Mouse (Mus musculus) gastrocnemius, adult 8-10 months (tissue): ENCODE measurements around the gene Adat1. TPM values are rescaled to one million over a fixed set of nuclear protein-coding genes. Genes with fewer than 3 reads are reported as not detected.
"Not testable (repeated sequence)": the region's sequence is repeated elsewhere in the genome, so short reads cannot be mapped to it uniquely, and the experiment has no call there.

ENCODE experiments used
- DNase-seq, 2 experiments: peaks; one replicate each; pipeline ENCODE4 v3.0.0; 2022; ENCODE audit warnings: low spot score in 2 of 2
- total RNA-seq, 4 experiments: library from RNA; stranded (reverse); gene quantifications; 2 replicates each; pipeline ENCODE4 v1.2.4; 2022

Adat1 gene
- total RNA-seq, 4 experiments from 2014 or later: 1.7 to 2.5 (median 2.3) TPM

GRCm38 (mm10) chr8:111939516-111940142 lies 52.5 kb downstream of the Adat1 start:
- DNase-seq: peak; percentile 34 to 57

- not testable (repeated sequence) for DNase-seq
These were observed 53.8 kb downstream of the Adat1 start for GRCm38 (mm10) chr8:111938076-111938985.

- no peak for DNase-seq
These were observed 54.9 kb downstream of the Adat1 start for GRCm38 (mm10) chr8:111937184-111937583.

GRCm38 (mm10) chr8:111934201-111934600 lies 57.9 kb downstream of the Adat1 start:
- DNase-seq: no peak

GRCm38 (mm10) chr8:111933348-111934076 lies 58.6 kb downstream of the Adat1 start, which contains the start of gene Tmem231:
TSS of gene Tmem231 (minus strand) at chr8:111933881.
- peak; percentile 70 to 82 for DNase-seq

GRCm38 (mm10) chr8:111932580-111933336 lies 59.3 kb downstream of the Adat1 start:
- peak; percentile 58 to 66 for DNase-seq

- DNase-seq: no peak
These were observed 60.4 kb downstream of the Adat1 start for GRCm38 (mm10) chr8:111931721-111932120.

- no peak for DNase-seq
These were observed 62.3 kb downstream of the Adat1 start for GRCm38 (mm10) chr8:111929648-111930344.

GRCm38 (mm10) chr8:111924976-111925375 lies 67.1 kb downstream of the Adat1 start:
- no peak for DNase-seq

GRCm38 (mm10) chr8:111923383-111923804 lies 68.7 kb downstream of the Adat1 start:
- DNase-seq: peak in 1 of 2 experiments; percentile 25

GRCm38 (mm10) chr8:111920971-111921370 lies 71.1 kb downstream of the Adat1 start:
- no peak for DNase-seq

- no peak for DNase-seq
These were observed 72.4 kb downstream of the Adat1 start for GRCm38 (mm10) chr8:111919663-111920062.

Other genes with a start within 250 kb of the Adat1 start
- gene Bcar1, start 248.5 kb downstream of the Adat1 start, total RNA-seq: 10 to 100 TPM; 10.7 to 11.1 (median 10.8) TPM
- 10 to 100 TPM; 11.7 to 17.6 (median 14.7) TPM for gene Cfdp1, start 138.0 kb downstream of the Adat1 start, total RNA-seq
- gene Tmem170, start 115.6 kb downstream of the Adat1 start, total RNA-seq: 1 to 10 TPM; 1.9 to 2.2 (median 2.1) TPM
- not detected for gene Chst5, start 81.9 kb downstream of the Adat1 start, total RNA-seq
- gene Tmem231, start 58.4 kb downstream of the Adat1 start, total RNA-seq: 1 to 10 TPM in 1 of 4 experiments, under 1 TPM in 3; 0.41 to 1.0 (median 0.74) TPM
- 100 to 1,000 TPM; 112 to 138 (median 117) TPM for gene Gabarapl2, start 51.6 kb downstream of the Adat1 start, total RNA-seq
- 100 to 1,000 TPM; 128 to 150 (median 134) TPM for gene Kars, start 19.0 kb upstream of the Adat1 start, total RNA-seq
- 10 to 100 TPM in 1 of 4 experiments, 1 to 10 TPM in 3; 8.6 to 10.6 (median 9.2) TPM for gene Terf2ip, start 19.1 kb upstream of the Adat1 start, total RNA-seq
- gene Gm6793, start 22.7 kb upstream of the Adat1 start, total RNA-seq: not detected